Mouse (Mus musculus) heart, embryonic 10.5 days (tissue): ENCODE data around the gene Sec14l5. TPM values are rescaled to one million over a fixed set of nuclear protein-coding genes. Genes with fewer than 3 reads are reported as not detected.

Experiments used
- DNase-seq: peaks from one replicate; pipeline ENCODE4 v3.0.0-alpha.2; 2017; ENCODE audit warnings: low spot score
- H3K27ac ChIP-seq: fragments of 300-500 bp; sonication (generic); 2 replicates; pipeline ENCODE4 v1.5.1; 2016; ENCODE audit warnings: mild to moderate bottlenecking
- H3K27me3 ChIP-seq: fragments of 300-500 bp; sonication (generic); 2 replicates; pipeline ENCODE4 v1.6.1; 2016; ENCODE audit warnings: mild to moderate bottlenecking; ENCODE audit not compliant: poor library complexity, insufficient read depth, severe bottlenecking
- H3K36me3 ChIP-seq: fragments of 300-500 bp; sonication (generic); 2 replicates; pipeline ENCODE4 v1.6.1; 2016; ENCODE audit warnings: mild to moderate bottlenecking, moderate library complexity
- H3K4me1 ChIP-seq: fragments of 300-500 bp; sonication (generic); 2 replicates; pipeline ENCODE4 v1.6.1; 2016; ENCODE audit warnings: mild to moderate bottlenecking
- H3K4me3 ChIP-seq: fragments of 300-500 bp; sonication (generic); 2 replicates; pipeline ENCODE4 v1.5.1; 2016; ENCODE audit warnings: mild to moderate bottlenecking, moderate library complexity
- H3K9me3 ChIP-seq: fragments of 300-500 bp; sonication (generic); 2 replicates; pipeline ENCODE4 v1.6.1; 2016; ENCODE audit warnings: mild to moderate bottlenecking, moderate library complexity
- WGBS: fragments of 180-500 bp; shearing (Covaris S2); methylation state at CpG from one replicate; pipeline ENCODE4 v1.1.7; 2016; 5-methylcytosine and 5-hydroxymethylcytosine counted together
- polyA plus RNA-seq: library from polyadenylated mRNA; unstranded; fragments of >200 nt; fragmentation: Nextera tagmentation; extraction: Ambion mirVana; gene quantifications from 2 replicates; pipeline ENCODE4 v1.2.1, GENCODE M21; 2016

The Sec14l5 gene
- polyA plus RNA-seq, 1 experiment from 2014 or later = not detected

DNA sequence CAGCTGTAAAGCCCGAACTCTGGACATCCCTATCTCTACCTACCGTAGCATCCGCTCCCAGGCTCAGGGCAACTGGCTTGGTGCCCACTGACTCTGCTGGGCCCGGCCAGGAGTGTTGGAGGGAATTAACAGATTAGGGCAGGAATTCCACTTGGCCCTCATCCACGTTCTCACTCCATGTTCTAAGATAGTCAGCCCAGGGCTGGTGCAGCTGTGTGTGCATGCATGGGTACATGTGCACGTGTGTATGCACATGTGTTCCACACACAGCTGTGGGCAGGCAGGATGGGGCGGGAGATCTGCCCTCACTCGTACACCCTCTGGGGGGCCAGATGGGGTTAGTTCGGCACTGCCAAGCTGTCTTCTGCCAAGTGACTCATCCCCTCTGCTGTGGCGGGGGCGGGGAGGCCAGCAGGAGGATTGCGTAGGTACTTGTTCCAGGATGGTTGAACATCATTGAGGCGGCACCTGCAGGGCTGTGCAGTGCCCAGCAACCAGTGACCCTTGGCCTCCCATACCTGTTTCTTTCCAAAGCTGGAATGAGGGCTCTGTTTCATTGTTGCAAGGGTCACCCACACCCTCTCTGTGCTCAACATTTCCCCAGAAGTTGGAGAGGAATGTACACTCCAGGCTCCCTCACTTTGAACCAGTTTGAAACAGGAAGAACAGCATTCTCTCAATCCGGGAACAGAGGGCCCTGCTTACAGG, 12.1 kb upstream of the Sec14l5 start:
- Histone ChIP-seq H3K9me3 (no peaks in the 10 kb centered on the region), H3K4me1 (peaks cover 38% of the 10 kb centered on the region), H3K27ac (no peak overlapping the region), H3K4me3 (no peak overlapping the region), H3K27me3 (peaks cover 57% of the 10 kb centered on the region), H3K36me3 (no peaks in the 10 kb centered on the region)
- no peak for DNase-seq
- 62% methylated on average over 14 of the region's 14 CpGs for WGBS

DNA sequence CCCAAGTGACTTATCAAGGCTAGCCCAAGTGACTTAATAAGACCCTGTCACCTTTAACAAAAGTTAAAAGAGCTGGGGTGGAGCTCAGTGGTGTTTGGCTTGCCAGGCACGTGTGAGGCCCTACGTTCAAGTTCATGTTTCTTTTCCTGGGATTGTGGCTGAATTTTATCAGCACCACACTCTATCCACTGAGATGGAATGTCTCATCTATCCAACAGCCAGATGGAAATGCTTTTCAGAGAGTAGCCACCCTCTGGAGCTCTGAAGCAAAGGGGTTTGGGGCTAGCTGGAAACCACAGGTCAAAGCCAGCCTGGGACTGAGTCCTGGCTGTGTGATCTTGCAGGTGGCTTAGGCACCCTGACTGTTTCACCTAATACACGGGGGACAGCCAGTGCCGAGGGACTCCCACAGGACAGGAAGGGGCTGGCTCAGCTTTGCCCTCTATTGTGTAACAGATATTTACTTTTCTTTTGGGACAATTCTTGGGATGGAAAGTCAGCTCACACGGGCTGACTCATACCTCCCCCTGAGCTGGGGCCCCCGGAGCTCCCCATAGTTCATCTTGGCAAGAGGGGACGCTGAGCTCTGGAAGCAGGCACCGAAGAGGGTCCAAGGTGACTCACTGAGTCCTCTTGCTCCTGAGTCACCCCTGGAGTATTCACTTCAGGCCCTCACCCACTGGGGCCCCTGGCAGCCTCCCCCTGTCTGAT, 11.2 kb upstream of the Sec14l5 start:
- 59% methylated on average over 8 of the region's 8 CpGs for WGBS
- H3K27ac ChIP-seq = no peak overlapping the region
- peaks cover 38% of the 10 kb centered on the region for H3K4me1 ChIP-seq

DNA sequence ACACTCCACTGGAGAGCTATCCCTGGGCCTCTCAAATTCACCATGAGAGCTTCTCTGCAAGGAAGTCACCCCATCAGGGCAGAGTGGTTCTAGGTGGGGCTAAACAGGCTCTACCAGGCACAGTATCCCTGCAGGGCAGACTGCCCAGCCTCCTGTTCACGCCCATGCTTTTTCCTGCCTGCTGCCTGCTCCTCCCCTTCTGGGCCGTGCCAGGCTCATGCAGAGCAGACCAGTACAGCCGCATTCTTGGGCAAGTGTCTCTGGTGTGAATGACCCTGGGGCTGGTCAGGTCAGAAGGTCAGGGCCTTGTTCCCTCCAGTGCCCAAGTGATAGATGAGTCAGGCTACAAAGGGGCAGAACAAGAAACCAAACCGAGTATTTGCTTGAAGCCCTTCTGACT, 10.4 kb upstream of the Sec14l5 start:
- WGBS = 22% methylated on average over 4 of the region's 4 CpGs
- H3K4me3 ChIP-seq = peak overlapping the region; percentile 13; the same call in 1 of the 2 replicates
- peaks cover 52% of the 10 kb centered on the region for H3K27me3 ChIP-seq
- H3K9me3 ChIP-seq = no peaks in the 10 kb centered on the region
- H3K36me3 ChIP-seq = no peaks in the 10 kb centered on the region
- peak overlapping the region; percentile 16; the same call in 1 of the 2 replicates for H3K27ac ChIP-seq
- peaks cover 38% of the 10 kb centered on the region for H3K4me1 ChIP-seq
- no peak for DNase-seq

More for the DNA sequence above, 11.2 kb upstream of the Sec14l5 start:
- no peak for DNase-seq
- H3K4me3 ChIP-seq = no peak overlapping the region
- no peaks in the 10 kb centered on the region for H3K36me3 ChIP-seq
- H3K9me3 ChIP-seq = no peaks in the 10 kb centered on the region
- H3K27me3 ChIP-seq = peaks cover 52% of the 10 kb centered on the region

DNA sequence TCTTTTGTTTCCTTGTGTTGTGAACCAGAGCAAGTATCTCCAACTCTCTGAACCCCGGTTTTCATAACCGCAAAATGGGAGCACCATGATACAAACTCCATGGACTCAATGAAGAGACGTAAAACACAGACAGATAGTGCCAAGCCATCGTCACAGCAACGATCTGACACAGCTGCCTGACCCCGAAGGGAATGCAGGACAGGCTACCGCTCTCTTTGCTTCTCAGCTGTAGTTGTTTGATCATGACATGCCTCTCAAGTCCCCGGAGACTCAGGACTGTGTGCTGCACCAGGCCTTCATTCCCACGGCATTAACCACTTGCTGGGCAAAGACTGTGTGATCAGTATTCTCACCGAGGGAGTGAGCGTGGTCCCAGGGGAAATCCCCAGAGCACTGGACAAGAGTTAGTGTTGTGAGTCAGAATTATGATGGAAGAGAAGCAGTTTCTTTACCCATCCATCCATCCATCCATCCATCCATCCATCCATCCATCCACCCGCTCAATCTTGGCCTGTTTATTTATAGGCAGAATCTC, 9.8 kb upstream of the Sec14l5 start:
- Histone ChIP-seq H3K27ac (no peak overlapping the region), H3K36me3 (no peaks in the 10 kb centered on the region), H3K9me3 (no peaks in the 10 kb centered on the region), H3K4me3 (no peak overlapping the region), H3K4me1 (peaks cover 32% of the 10 kb centered on the region), H3K27me3 (peaks cover 51% of the 10 kb centered on the region)
- DNase-seq = no peak
- WGBS = 65% methylated on average over 12 of the region's 12 CpGs

DNA sequence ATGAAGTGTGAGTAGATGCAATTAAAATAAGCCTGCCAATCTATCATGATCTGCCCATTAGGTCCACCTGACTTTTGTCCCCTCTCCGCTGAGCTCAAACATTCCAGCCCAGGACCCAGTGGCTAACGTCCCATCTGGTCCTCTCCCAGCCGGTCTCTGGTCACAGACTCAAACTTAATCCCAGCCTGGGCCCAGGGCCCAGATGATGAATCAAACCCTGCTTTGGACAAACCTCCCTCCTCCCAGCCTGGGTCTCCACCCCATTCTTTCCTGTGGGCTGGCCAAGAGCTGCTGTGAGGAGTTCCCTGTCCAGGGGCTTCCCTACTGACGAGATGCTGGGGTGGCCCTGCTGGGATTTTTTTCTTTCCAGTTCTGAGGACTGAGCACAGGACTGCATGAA, 7.2 kb upstream of the Sec14l5 start:
- no peak for DNase-seq
- Histone ChIP-seq H3K4me3 (no peak overlapping the region), H3K9me3 (no peaks in the 10 kb centered on the region), H3K4me1 (peaks cover 21% of the 10 kb centered on the region), H3K27me3 (peaks cover 25% of the 10 kb centered on the region), H3K36me3 (no peaks in the 10 kb centered on the region), H3K27ac (no peak overlapping the region)
- WGBS = 57% methylated on average over 4 of the region's 4 CpGs

DNA sequence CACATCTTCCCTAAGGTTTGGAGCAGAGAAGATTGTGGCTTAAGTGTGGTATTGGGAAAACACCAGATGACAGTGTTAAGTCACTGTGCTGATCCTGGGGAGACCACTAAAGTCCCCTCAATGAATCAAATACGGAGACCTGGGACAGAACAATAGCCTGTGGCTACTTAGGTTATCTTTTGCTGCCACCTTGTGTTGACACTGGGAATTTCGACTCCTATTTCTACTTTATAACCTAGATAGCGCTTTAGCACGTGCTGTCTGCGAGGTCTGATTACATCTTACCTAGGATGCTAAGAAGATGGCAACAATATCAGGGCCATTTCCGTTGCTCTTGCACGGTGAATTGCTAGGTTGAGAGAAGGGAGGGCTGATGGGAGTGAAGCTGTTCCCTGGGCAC, 1.3 kb upstream of the Sec14l5 start:
- no peaks in the 10 kb centered on the region for H3K9me3 ChIP-seq
- no peak overlapping the region for H3K4me3 ChIP-seq
- peaks cover 41% of the 10 kb centered on the region for H3K27me3 ChIP-seq
- H3K36me3 ChIP-seq = no peaks in the 10 kb centered on the region
- H3K4me1 ChIP-seq = peaks cover 14% of the 10 kb centered on the region
- H3K27ac ChIP-seq = no peak overlapping the region
- WGBS = 0% methylated on average over 7 of the region's 7 CpGs
- no peak for DNase-seq

DNA sequence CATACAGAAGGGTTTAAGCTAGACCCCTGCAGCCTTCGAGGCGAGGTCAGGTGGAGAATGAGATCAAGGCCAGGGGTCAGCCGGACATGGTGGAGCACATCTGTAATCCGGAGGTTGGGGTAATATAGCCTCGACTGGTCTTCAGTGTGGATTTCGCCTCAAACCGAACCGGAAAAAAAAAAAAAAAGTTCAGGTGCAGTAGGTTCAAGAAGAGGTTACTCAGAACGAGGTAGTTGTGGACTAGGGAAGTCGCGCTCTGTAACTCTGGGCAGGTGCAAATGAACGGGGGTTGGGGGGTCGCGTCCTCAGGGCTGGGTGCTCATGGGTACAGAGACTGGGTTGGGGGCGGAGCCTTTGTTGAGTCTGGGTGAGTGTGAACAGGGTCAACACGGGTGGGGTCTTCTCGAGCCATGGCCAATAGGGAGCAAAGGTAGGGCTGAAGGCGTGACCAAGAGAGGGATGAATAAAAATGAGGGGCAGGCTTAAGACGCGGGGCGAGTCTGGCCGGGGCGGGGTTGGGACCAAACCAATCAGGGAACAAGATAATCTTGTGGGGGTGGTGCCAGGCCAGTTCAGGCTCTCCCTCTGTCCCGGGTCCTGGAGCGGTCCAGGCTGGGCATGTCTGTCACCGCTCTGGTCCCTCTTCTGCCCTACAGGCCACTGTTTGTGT, 407 bp upstream of the Sec14l5 start:
- Histone ChIP-seq H3K9me3 (no peaks in the 10 kb centered on the region), H3K4me3 (peak overlapping the region; percentile 56), H3K36me3 (no peaks in the 10 kb centered on the region), H3K27me3 (peaks cover 32% of the 10 kb centered on the region; the same call in 1 of the 2 replicates), H3K27ac (no peak overlapping the region), H3K4me1 (peaks cover 14% of the 10 kb centered on the region)
- WGBS = 4% methylated on average over 26 of the region's 26 CpGs
- peak; percentile 95 for DNase-seq

DNA sequence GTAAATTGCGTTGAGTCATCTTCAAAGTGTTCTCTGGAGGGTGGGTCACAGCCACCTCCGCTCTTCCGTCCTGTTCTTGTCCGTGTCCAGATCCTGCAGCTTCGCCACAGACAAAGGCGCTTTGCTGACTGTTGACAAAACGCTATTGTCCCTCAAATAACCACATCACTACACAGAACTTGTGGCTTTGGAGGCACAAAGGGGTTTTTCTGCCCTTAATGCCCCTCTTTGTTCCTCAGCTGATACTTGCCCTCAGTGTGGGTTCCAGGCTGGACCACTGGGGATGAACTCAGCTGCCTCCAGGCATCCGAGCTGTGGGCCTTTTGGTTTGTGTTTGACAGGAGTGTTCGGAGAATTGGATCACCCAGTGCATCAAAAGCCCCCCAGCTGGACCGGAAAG, 3.6 kb downstream of the Sec14l5 start:
- WGBS = 74% methylated on average over 10 of the region's 10 CpGs
- no peak overlapping the region for H3K4me3 ChIP-seq
- H3K27ac ChIP-seq = no peak overlapping the region
- H3K36me3 ChIP-seq = no peaks in the 10 kb centered on the region
- H3K4me1 ChIP-seq = peaks cover 14% of the 10 kb centered on the region
- peaks cover 27% of the 10 kb centered on the region; the same call in 1 of the 2 replicates for H3K27me3 ChIP-seq
- H3K9me3 ChIP-seq = no peaks in the 10 kb centered on the region
- no peak for DNase-seq

DNA sequence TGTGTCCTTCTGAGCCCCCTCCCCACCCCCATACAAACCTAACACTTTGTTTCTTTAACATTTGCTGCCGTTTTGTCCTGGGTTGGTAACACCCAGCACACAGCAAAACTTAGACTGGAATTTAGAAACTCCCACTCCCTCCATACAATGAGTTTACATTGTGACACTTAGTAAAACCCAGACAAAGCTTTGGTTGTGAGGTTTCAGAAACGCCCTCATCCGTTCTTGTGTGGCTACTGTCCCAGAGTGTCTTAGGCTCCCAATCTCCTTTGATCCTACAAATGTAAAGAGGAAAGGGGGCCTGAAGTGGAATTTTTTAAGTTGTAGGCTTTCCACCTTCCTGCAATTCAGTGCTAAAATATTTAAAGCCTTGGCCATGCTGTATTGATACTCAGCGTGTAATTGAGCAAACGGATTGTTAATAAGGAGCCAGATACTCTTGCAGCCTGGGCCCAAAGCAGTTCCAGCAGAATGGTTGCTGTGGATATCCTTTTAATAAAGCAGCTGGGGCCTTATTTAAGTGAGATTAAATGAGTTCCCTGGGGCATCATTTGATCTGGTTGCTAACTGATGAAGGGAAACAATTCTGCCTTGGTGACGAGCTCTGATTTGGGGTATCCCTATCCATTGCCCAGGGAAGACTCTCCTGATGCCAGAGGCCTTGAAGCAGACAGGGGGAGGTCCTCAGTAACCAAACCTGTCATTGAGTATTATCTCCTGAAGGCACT, 6.6 kb downstream of the Sec14l5 start:
- Histone ChIP-seq H3K27me3 (peaks cover 11% of the 10 kb centered on the region; the same call in 1 of the 2 replicates), H3K9me3 (no peaks in the 10 kb centered on the region)
- WGBS = 66% methylated on average over 6 of the region's 6 CpGs

DNA sequence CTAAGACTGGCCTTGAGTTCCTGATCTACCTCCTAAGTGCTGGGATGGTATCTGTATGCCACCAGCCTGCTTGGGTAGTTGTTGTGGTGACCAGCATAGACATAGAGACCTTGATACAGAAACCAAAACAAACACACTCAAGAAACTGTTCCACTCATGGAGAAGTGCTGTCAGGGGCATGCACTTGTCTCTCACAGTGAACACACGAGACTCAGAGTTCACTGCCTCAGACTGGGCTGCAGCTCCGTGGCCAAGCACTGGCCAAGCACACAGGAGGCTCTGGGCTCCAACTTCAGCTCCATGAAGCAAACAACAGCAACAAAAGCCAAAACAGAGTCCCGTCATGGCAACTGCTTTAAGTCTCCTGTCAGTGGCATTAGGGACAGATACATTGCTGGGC, 8.1 kb downstream of the Sec14l5 start:
- H3K4me1 ChIP-seq = peaks cover 13% of the 10 kb centered on the region
- H3K9me3 ChIP-seq = no peaks in the 10 kb centered on the region
- no peaks in the 10 kb centered on the region; the same call in 1 of the 2 replicates for H3K27me3 ChIP-seq
- no peak overlapping the region for H3K27ac ChIP-seq
- no peak for DNase-seq
- no peaks in the 10 kb centered on the region for H3K36me3 ChIP-seq
- 63% methylated on average over 3 of the region's 3 CpGs for WGBS
- H3K4me3 ChIP-seq = no peak overlapping the region

More for the DNA sequence above, 6.6 kb downstream of the Sec14l5 start:
- H3K4me3 ChIP-seq = no peak overlapping the region
- H3K4me1 ChIP-seq = no peaks in the 10 kb centered on the region
- H3K27ac ChIP-seq = no peak overlapping the region
- no peaks in the 10 kb centered on the region for H3K36me3 ChIP-seq
- no peak for DNase-seq

DNA sequence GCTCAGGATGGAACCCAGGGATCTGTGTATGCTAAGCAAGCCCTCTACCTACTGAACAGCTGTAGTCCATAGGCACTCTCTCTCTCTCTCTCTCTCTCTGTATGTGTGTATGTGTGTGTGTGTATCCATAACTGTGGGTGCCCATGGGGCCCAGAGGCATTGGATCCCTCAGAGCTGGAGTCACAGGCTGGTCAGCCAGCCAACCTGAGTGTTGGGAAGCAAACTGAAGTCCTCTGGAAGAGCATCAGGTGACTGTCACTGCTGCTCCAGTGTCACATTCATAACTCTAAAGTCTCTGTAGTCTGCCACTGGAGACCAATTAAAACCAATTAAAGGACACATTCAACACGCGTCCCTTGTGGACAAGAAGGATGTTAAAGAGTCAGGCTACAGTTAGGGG, 9.6 kb downstream of the Sec14l5 start:
- 52% methylated on average over 2 of the region's 2 CpGs for WGBS
- H3K4me1 ChIP-seq = peaks cover 17% of the 10 kb centered on the region
- H3K4me3 ChIP-seq = no peak overlapping the region

DNA sequence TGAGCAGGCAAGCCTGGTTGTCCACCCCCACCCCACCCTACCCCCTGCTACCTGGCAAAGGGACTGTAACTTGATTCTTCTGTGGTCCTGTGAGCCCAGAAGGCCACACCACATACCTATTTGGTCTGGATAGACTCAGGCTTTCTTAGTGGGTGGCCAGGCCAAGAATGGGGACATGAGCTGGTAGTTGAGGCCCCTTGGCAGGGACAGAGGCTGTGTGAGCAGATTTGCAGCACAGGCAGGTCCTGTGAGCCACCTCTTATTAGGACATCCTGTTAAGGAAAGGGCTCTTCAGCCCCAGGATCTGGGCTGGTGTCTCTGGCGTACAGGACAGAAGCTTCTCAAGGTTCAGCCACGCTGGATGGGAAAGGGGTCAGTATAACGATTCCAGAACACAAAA, 10.2 kb downstream of the Sec14l5 start:
- 78% methylated on average over 3 of the region's 3 CpGs for WGBS
- H3K4me3 ChIP-seq = no peak overlapping the region
- H3K27ac ChIP-seq = no peak overlapping the region
- peaks cover 18% of the 10 kb centered on the region for H3K4me1 ChIP-seq
- no peaks in the 10 kb centered on the region for H3K36me3 ChIP-seq
- no peaks in the 10 kb centered on the region for H3K9me3 ChIP-seq
- H3K27me3 ChIP-seq = no peaks in the 10 kb centered on the region; the same call in 1 of the 2 replicates
- DNase-seq = no peak

More for the DNA sequence above, 9.6 kb downstream of the Sec14l5 start:
- no peak overlapping the region for H3K27ac ChIP-seq
- H3K36me3 ChIP-seq = no peaks in the 10 kb centered on the region
- H3K9me3 ChIP-seq = no peaks in the 10 kb centered on the region
- no peaks in the 10 kb centered on the region; the same call in 1 of the 2 replicates for H3K27me3 ChIP-seq
- no peak for DNase-seq
